Mouse (Mus musculus) lung, embryonic 14.5 days (tissue): Measurements from ENCODE around the gene Polr1c. TPM values are rescaled to one million over a fixed set of nuclear protein-coding genes. Genes with fewer than 3 reads are reported as not detected.

Experiments
- ATAC-seq: fragments of 200-750 bp; cut with Nextera tagmentation; 2 replicates; pipeline ENCODE4 v1.8.0; 2017; ENCODE audit warnings: mild to moderate bottlenecking, moderate TSS enrichment, moderate library complexity; ENCODE audit not compliant: insufficient read depth
- DNase-seq: peaks from one replicate; pipeline ENCODE4 v3.0.0-alpha.2; 2015
- H3K27ac ChIP-seq: fragments of 300-500 bp; sonication (generic); 2 replicates; pipeline ENCODE4 v1.5.1; 2014; ENCODE audit warnings: low read depth, mild to moderate bottlenecking, moderate library complexity
- H3K27me3 ChIP-seq: fragments of 300-500 bp; sonication (generic); 2 replicates; pipeline ENCODE4 v1.6.1; 2014; ENCODE audit warnings: low read length, control low read depth; ENCODE audit not compliant: insufficient read depth
- H3K36me3 ChIP-seq: fragments of 300-500 bp; sonication (generic); 2 replicates; pipeline ENCODE4 v1.6.1; 2014; ENCODE audit warnings: control low read depth; ENCODE audit not compliant: insufficient read depth
- H3K4me1 ChIP-seq: fragments of 300-500 bp; sonication (generic); 2 replicates; pipeline ENCODE4 v1.6.1; 2014; ENCODE audit warnings: antibody characterized with exemption, control low read depth; ENCODE audit not compliant: insufficient read depth
- H3K4me2 ChIP-seq: fragments of 300-500 bp; sonication (generic); 2 replicates; pipeline ENCODE4 v1.6.1; 2014; ENCODE audit warnings: mild to moderate bottlenecking
- H3K4me3 ChIP-seq: fragments of 300-500 bp; sonication (generic); 2 replicates; pipeline ENCODE4 v1.5.1; 2014; ENCODE audit warnings: low read depth, low read length
- H3K9ac ChIP-seq: fragments of 300-500 bp; sonication (generic); 2 replicates; pipeline ENCODE4 v1.6.1; 2014
- H3K9me3 ChIP-seq: fragments of 300-500 bp; sonication (generic); 2 replicates; pipeline ENCODE4 v1.6.1; 2016; ENCODE audit warnings: low read depth, low read length, control low read depth
- CTCF ChIP-seq: IDR thresholded peaks from 2 replicates; pipeline ENCODE4 v1.5.1; 2016; ENCODE audit warnings: antibody characterized with exemption, low read depth
- WGBS: fragments of 180-500 bp; shearing (Covaris S2); extraction: QIAGEN DNeasy Blood & Tissue Kit; methylation state at CpG from one replicate; pipeline ENCODE4 v1.1.7; 2014; 5-methylcytosine and 5-hydroxymethylcytosine counted together
- polyA plus RNA-seq: library from polyadenylated mRNA; unstranded; fragments of >200 nt; fragmentation: Nextera tagmentation; extraction: Ambion mirVana; gene quantifications from 2 replicates; pipeline ENCODE4 v1.2.1, GENCODE M21; 2014

The Polr1c gene
- 92.0 and 96.0 TPM in 2 replicates for polyA plus RNA-seq

- Histone ChIP-seq H3K4me3 (peak within 1 kb of the TSS; percentile 96), H3K27me3 (no peaks in the 10 kb centered on the region), H3K9me3 (no peaks in the 10 kb centered on the region), H3K4me1 (peaks cover 6% of the 10 kb centered on the region; the same call in 1 of the 2 replicates), H3K4me2 (peak within 1 kb of the TSS; percentile 89), H3K36me3 (peaks cover 78% of the 10 kb centered on the region), H3K27ac (peak within 1 kb of the TSS; percentile 69), H3K9ac (peak within 1 kb of the TSS; percentile 91)
- TF ChIP-seq CTCF, result no peak
- WGBS, result under 1% methylated on average over 53 of the region's 53 CpGs
- ATAC-seq (peak; percentile 91), DNase-seq (peak; percentile 99)
Measured at GRCm38 (mm10) chr17:46247512-46248188, at the start of gene Polr1c, which contains the start of gene Yipf3. Polr1c (minus strand) TSS chr17:46248054. Yipf3 (plus strand) TSS chr17:46248080.

GRCm38 (mm10) chr17:46297028-46297363 is 49.1 kb upstream of the Polr1c start:
- H3K9ac ChIP-seq, result peak overlapping the region; percentile 51; the same call in 1 of the 2 replicates
- peak overlapping the region; percentile 100 for H3K4me2 ChIP-seq
- no peaks in the 10 kb centered on the region for H3K9me3 ChIP-seq
- peaks cover 59% of the 10 kb centered on the region for H3K27me3 ChIP-seq
- H3K27ac ChIP-seq, result no peak overlapping the region
- peak overlapping the region; percentile 61 for H3K4me3 ChIP-seq
- WGBS, result 13% methylated on average over 6 of the region's 6 CpGs
- no peak for TF ChIP-seq CTCF
- peaks cover 7% of the 10 kb centered on the region; the same call in 1 of the 2 replicates for H3K4me1 ChIP-seq
- ATAC-seq (no peak), DNase-seq (no peak)
- no peaks in the 10 kb centered on the region for H3K36me3 ChIP-seq

- Histone ChIP-seq H3K9me3 (no peaks in the 10 kb centered on the region), H3K27ac (no peak overlapping the region), H3K36me3 (no peaks in the 10 kb centered on the region), H3K27me3 (peaks cover 59% of the 10 kb centered on the region), H3K4me1 (peaks cover 7% of the 10 kb centered on the region; the same call in 1 of the 2 replicates), H3K9ac (no peak overlapping the region), H3K4me2 (peak overlapping the region; percentile 100), H3K4me3 (peak overlapping the region; percentile 61; the same call in 1 of the 2 replicates)
- no peak for TF ChIP-seq CTCF
- DNase-seq (no peak), ATAC-seq (no peak)
- WGBS, result 44% methylated on average over 6 of the region's 6 CpGs
Measured at GRCm38 (mm10) chr17:46296601-46297000, 48.7 kb upstream of the Polr1c start.

GRCm38 (mm10) chr17:46287678-46288095 is 39.8 kb upstream of the Polr1c start:
- Histone ChIP-seq H3K4me3 (no peak overlapping the region), H3K9me3 (no peaks in the 10 kb centered on the region), H3K27me3 (no peaks in the 10 kb centered on the region), H3K4me2 (0 out of 2 replicates have a peak overlapping the region, but pooled peaks have one; percentile 15), H3K27ac (no peak overlapping the region; the same call in 1 of the 2 replicates), H3K36me3 (no peaks in the 10 kb centered on the region), H3K9ac (peak overlapping the region; percentile 16; the same call in 1 of the 2 replicates), H3K4me1 (peaks cover 10% of the 10 kb centered on the region; the same call in 1 of the 2 replicates)
- 54% methylated on average over 11 of the region's 11 CpGs for WGBS
- TF ChIP-seq CTCF, result no peak
- DNase-seq (peak; percentile 84), ATAC-seq (peak; percentile 57)

GRCm38 (mm10) chr17:46285407-46285806 is 37.6 kb upstream of the Polr1c start:
- H3K27me3 ChIP-seq, result no peaks in the 10 kb centered on the region
- DNase-seq (no peak), ATAC-seq (no peak)
- no peak overlapping the region for H3K9ac ChIP-seq
- WGBS, result 39% methylated on average over 6 of the region's 6 CpGs
- peaks cover 5% of the 10 kb centered on the region for H3K36me3 ChIP-seq
- H3K4me2 ChIP-seq, result no peak overlapping the region
- peaks cover 17% of the 10 kb centered on the region for H3K4me1 ChIP-seq
- no peak overlapping the region for H3K27ac ChIP-seq
- TF ChIP-seq CTCF, result no peak
- H3K4me3 ChIP-seq, result no peak overlapping the region
- H3K9me3 ChIP-seq, result no peaks in the 10 kb centered on the region

GRCm38 (mm10) chr17:46284653-46285052 is 36.8 kb upstream of the Polr1c start:
- Histone ChIP-seq H3K9ac (no peak overlapping the region), H3K36me3 (peaks cover 11% of the 10 kb centered on the region), H3K4me3 (no peak overlapping the region), H3K27ac (no peak overlapping the region), H3K4me2 (no peak overlapping the region), H3K4me1 (peaks cover 17% of the 10 kb centered on the region), H3K9me3 (no peaks in the 10 kb centered on the region), H3K27me3 (no peaks in the 10 kb centered on the region)
- WGBS, result 49% methylated on average over 7 of the region's 7 CpGs
- ATAC-seq, result no peak
- no peak for TF ChIP-seq CTCF
- no peak for DNase-seq

- no peak overlapping the region for H3K9ac ChIP-seq
- no peak overlapping the region for H3K4me2 ChIP-seq
- H3K36me3 ChIP-seq, result peaks cover 19% of the 10 kb centered on the region
- H3K27ac ChIP-seq, result no peak overlapping the region
- ATAC-seq (no peak), DNase-seq (no peak)
- no peak overlapping the region for H3K4me3 ChIP-seq
- peaks cover 17% of the 10 kb centered on the region for H3K4me1 ChIP-seq
- no peaks in the 10 kb centered on the region for H3K27me3 ChIP-seq
- TF ChIP-seq CTCF, result no peak
- H3K9me3 ChIP-seq, result no peaks in the 10 kb centered on the region
- 82% methylated on average over 8 of the region's 8 CpGs for WGBS
Measured at GRCm38 (mm10) chr17:46283911-46284310, 36.1 kb upstream of the Polr1c start.
